Mouse (Mus musculus) erythroblast, embryonic 14.5 days (primary cell): ENCODE data around the gene Prkaa2. TPM values are rescaled to one million over a fixed set of nuclear protein-coding genes. Genes with fewer than 3 reads are reported as not detected.

Experiments used
- H3K27me3 ChIP-seq: 2 replicates; pipeline ENCODE4 v1.6.1; 2012; ENCODE audit warnings: inconsistent platforms; ENCODE audit not compliant: control insufficient read depth
- H3K36me3 ChIP-seq: 2 replicates; pipeline ENCODE4 v1.6.1; 2012; ENCODE audit warnings: mild to moderate bottlenecking, inconsistent platforms; ENCODE audit not compliant: control insufficient read depth
- H3K4me1 ChIP-seq: 2 replicates; pipeline ENCODE4 v1.6.1; 2012; ENCODE audit warnings: inconsistent platforms; ENCODE audit not compliant: control insufficient read depth
- H3K4me3 ChIP-seq: replicated peaks from 2 replicates; pipeline ENCODE3; 2012; ENCODE audit warnings: moderate library complexity, mild to moderate bottlenecking, inconsistent platforms
- H3K9me3 ChIP-seq: 2 replicates; pipeline ENCODE4 v1.6.1; 2012; ENCODE audit warnings: low read length, inconsistent platforms, mixed read lengths; ENCODE audit not compliant: control insufficient read depth
- GATA1 ChIP-seq: IDR thresholded peaks from 2 replicates; pipeline ENCODE4 v1.6.1; 2012; ENCODE audit warnings: low read length, inconsistent platforms, mixed read lengths
- TAL1 ChIP-seq: IDR thresholded peaks from 3 replicates; pipeline ENCODE4 v1.6.1; 2012; ENCODE audit warnings: low read length, inconsistent platforms, mixed read lengths
- polyA plus RNA-seq: library from polyadenylated mRNA; stranded (reverse); fragments of >175 nt; gene quantifications from 2 replicates; pipeline ENCODE4 v1.2.3, GENCODE M21; 2012

Prkaa2 gene
- polyA plus RNA-seq, 1 experiment, result not detected

GRCm38 (mm10) chr4:105004135-105004534 lies 105.6 kb downstream of the Prkaa2 start:
- Histone ChIP-seq H3K27me3 (no peaks in the 10 kb centered on the region), H3K36me3 (no peaks in the 10 kb centered on the region), H3K4me3 (no peak overlapping the region), H3K9me3 (no peaks in the 10 kb centered on the region), H3K4me1 (no peaks in the 10 kb centered on the region)
- TF ChIP-seq GATA1 (no peak), TAL1 (no peak)

- Histone ChIP-seq H3K9me3 (no peaks in the 10 kb centered on the region), H3K36me3 (no peaks in the 10 kb centered on the region), H3K27me3 (no peaks in the 10 kb centered on the region), H3K4me3 (no peak overlapping the region), H3K4me1 (no peaks in the 10 kb centered on the region)
- no peak for TF ChIP-seq GATA1
- TF ChIP-seq TAL1, result no peak
Measured at GRCm38 (mm10) chr4:105001736-105002135, 108.0 kb downstream of the Prkaa2 start.

GRCm38 (mm10) chr4:104999702-105000101 lies 110.0 kb downstream of the Prkaa2 start:
- Histone ChIP-seq H3K27me3 (no peaks in the 10 kb centered on the region), H3K9me3 (no peaks in the 10 kb centered on the region; the same call in 1 of the 2 replicates), H3K4me3 (no peak overlapping the region), H3K4me1 (no peaks in the 10 kb centered on the region), H3K36me3 (no peaks in the 10 kb centered on the region)
- TF ChIP-seq GATA1 (no peak), TAL1 (no peak)

- no peaks in the 10 kb centered on the region for H3K27me3 ChIP-seq
- no peak for TF ChIP-seq TAL1
- TF ChIP-seq GATA1, result no peak
- H3K36me3 ChIP-seq, result no peaks in the 10 kb centered on the region
- H3K4me1 ChIP-seq, result no peaks in the 10 kb centered on the region
- no peak overlapping the region for H3K4me3 ChIP-seq
- H3K9me3 ChIP-seq, result peaks cover 3% of the 10 kb centered on the region; the same call in 1 of the 2 replicates
Measured at GRCm38 (mm10) chr4:104993140-104993874, 116.4 kb downstream of the Prkaa2 start.

- Histone ChIP-seq H3K4me1 (no peaks in the 10 kb centered on the region), H3K9me3 (peaks cover 3% of the 10 kb centered on the region; the same call in 1 of the 2 replicates), H3K27me3 (no peaks in the 10 kb centered on the region), H3K4me3 (no peak overlapping the region), H3K36me3 (no peaks in the 10 kb centered on the region)
- TF ChIP-seq TAL1, result no peak
- no peak for TF ChIP-seq GATA1
Measured at GRCm38 (mm10) chr4:104992271-104992670, 117.4 kb downstream of the Prkaa2 start.

GRCm38 (mm10) chr4:104990686-104991085 lies 119.0 kb downstream of the Prkaa2 start:
- H3K4me1 ChIP-seq, result no peaks in the 10 kb centered on the region

GRCm38 (mm10) chr4:104990016-104990415 lies 119.7 kb downstream of the Prkaa2 start:
- H3K27me3 ChIP-seq, result no peaks in the 10 kb centered on the region

More at GRCm38 (mm10) chr4:104990686-104991085, 119.0 kb downstream of the Prkaa2 start:
- TF ChIP-seq TAL1 (no peak), GATA1 (no peak)
- Histone ChIP-seq H3K36me3 (no peaks in the 10 kb centered on the region), H3K4me3 (no peak overlapping the region), H3K9me3 (peaks cover 3% of the 10 kb centered on the region; the same call in 1 of the 2 replicates), H3K27me3 (no peaks in the 10 kb centered on the region)

GRCm38 (mm10) chr4:104988709-104989108 lies 121.0 kb downstream of the Prkaa2 start:
- H3K4me1 ChIP-seq, result no peaks in the 10 kb centered on the region
- H3K4me3 ChIP-seq, result no peak overlapping the region
- H3K9me3 ChIP-seq, result peaks cover 3% of the 10 kb centered on the region; the same call in 1 of the 2 replicates
- TF ChIP-seq TAL1, result no peak
- no peak for TF ChIP-seq GATA1
- H3K27me3 ChIP-seq, result no peaks in the 10 kb centered on the region
- no peaks in the 10 kb centered on the region for H3K36me3 ChIP-seq

More at GRCm38 (mm10) chr4:104990016-104990415, 119.7 kb downstream of the Prkaa2 start:
- H3K36me3 ChIP-seq, result no peaks in the 10 kb centered on the region
- TF ChIP-seq TAL1 (no peak), GATA1 (no peak)
- H3K9me3 ChIP-seq, result peaks cover 3% of the 10 kb centered on the region; the same call in 1 of the 2 replicates
- H3K4me1 ChIP-seq, result no peaks in the 10 kb centered on the region
- no peak overlapping the region for H3K4me3 ChIP-seq

- Histone ChIP-seq H3K9me3 (peaks cover 3% of the 10 kb centered on the region; the same call in 1 of the 2 replicates), H3K36me3 (no peaks in the 10 kb centered on the region), H3K27me3 (no peaks in the 10 kb centered on the region), H3K4me3 (no peak overlapping the region), H3K4me1 (no peaks in the 10 kb centered on the region)
- TF ChIP-seq GATA1, result no peak
- TF ChIP-seq TAL1, result no peak
Measured at GRCm38 (mm10) chr4:104988102-104988501, 121.6 kb downstream of the Prkaa2 start.

- no peaks in the 10 kb centered on the region for H3K4me1 ChIP-seq
- no peak overlapping the region for H3K4me3 ChIP-seq
- H3K36me3 ChIP-seq, result no peaks in the 10 kb centered on the region
- TF ChIP-seq GATA1, result no peak
- no peak for TF ChIP-seq TAL1
- H3K9me3 ChIP-seq, result peaks cover 3% of the 10 kb centered on the region; the same call in 1 of the 2 replicates
- H3K27me3 ChIP-seq, result no peaks in the 10 kb centered on the region
Measured at GRCm38 (mm10) chr4:104987631-104988030, 122.1 kb downstream of the Prkaa2 start.
